Mouse (Mus musculus): ENCODE results near the gene Tfip11. TPM values are rescaled to one million over a fixed set of nuclear protein-coding genes. Genes with fewer than 3 reads are reported as not detected.
A peak's percentile ranks its signal among the peaks of the same experiment; 100 is the strongest.

The Tfip11 gene
- total and polyA plus RNA-seq, 3 experiments = 8.8 to 28.6 (median 23.8) TPM

DNA sequence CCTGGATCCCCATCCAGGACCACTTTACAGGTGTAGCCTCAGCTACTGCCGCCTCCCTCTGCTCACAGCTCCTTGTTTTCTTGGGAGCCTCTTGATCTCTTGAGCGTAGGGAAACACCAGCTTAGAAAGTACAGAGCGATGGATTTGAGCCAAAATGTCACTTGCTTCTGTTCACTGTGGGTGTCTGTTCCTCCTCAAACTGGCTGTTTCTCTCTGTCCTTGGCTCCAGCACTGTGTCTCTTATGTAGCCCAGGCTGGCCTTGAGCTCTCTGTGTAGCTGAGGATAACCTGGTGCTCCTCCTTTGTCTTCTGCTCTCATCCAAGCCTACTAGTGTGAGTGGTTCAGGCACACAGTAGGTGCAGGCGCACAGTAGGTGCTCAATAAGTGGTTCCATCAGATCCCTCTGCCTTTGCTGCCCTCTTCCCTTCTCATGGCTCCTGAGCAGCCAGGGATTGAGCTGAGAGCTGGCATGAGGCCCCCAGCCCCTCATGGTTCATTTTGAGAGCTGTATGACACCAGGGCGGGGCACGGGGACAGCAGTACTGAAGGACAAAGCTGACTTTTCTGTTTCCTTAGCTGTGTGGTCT lies 25.3 kb upstream of the Tfip11 start:
- TF ChIP-seq UBTF (IDR thresholded peaks at IDR 0.05; ENCODE audit: low read depth, low read length) (no peak), JUN (IDR thresholded peaks at IDR 0.05; ENCODE audit: insufficient read depth, low read depth, low read length) (no peak), ZKSCAN1 (IDR thresholded peaks at IDR 0.05; ENCODE audit: borderline replicate concordance, low read depth, low read length) (peak; percentile 97)
- dilution Hi-C loops (cut with MboI; ENCODE audit: extremely low pct_ligation_motif_present, extremely low pct_unique_long_range_greater_than_20kb, low sequenced_read_pairs) (no loop called here), in situ Hi-C loops (cut with MboI; ENCODE audit: low pct_ligation_motif_present, low pct_unique_long_range_greater_than_20kb, low sequenced_read_pairs) (no loop called here)
- no peak overlapping the region for H3K9ac ChIP-seq (ENCODE audit: insufficient read depth, low read depth)
- no peak overlapping the region for H3K4me2 ChIP-seq (ENCODE audit: insufficient read depth, low read depth, poor library complexity, severe bottlenecking)
- H3K27ac ChIP-seq (ENCODE audit: insufficient read depth, low read depth) = no peak overlapping the region
- no peaks in the 10 kb centered on the region for H3K79me2 ChIP-seq (replicated peaks; ENCODE audit: control insufficient read depth, extremely low read depth, insufficient read depth, poor library complexity, severe bottlenecking)
- DNase-seq (ENCODE audit: extremely low read depth) = no peak
- H3K27me3 ChIP-seq (replicated peaks) = no peaks in the 10 kb centered on the region
- H3K9me3 ChIP-seq (replicated peaks; ENCODE audit: low read length) = no peaks in the 10 kb centered on the region
- H3K4me1 ChIP-seq (ENCODE audit: control insufficient read depth in 1 of 2, insufficient read depth in 2 of 2) = peaks cover 0 to 19% of the 10 kb centered on the region in 2 experiments; a peak in 3 of 4 replicates
- H3K36me3 ChIP-seq (replicated peaks in 1 of 2; ENCODE audit: control insufficient read depth in 1 of 2, insufficient read depth in 1 of 2, low read length in 1 of 2) = peaks cover 0 to 44% of the 10 kb centered on the region in 2 experiments
- H3K4me3 ChIP-seq (replicated peaks in 1 of 3; ENCODE audit: low read depth in 2 of 3, low read length in 2 of 3, poor library complexity in 1 of 3) = no peak overlapping the region

DNA sequence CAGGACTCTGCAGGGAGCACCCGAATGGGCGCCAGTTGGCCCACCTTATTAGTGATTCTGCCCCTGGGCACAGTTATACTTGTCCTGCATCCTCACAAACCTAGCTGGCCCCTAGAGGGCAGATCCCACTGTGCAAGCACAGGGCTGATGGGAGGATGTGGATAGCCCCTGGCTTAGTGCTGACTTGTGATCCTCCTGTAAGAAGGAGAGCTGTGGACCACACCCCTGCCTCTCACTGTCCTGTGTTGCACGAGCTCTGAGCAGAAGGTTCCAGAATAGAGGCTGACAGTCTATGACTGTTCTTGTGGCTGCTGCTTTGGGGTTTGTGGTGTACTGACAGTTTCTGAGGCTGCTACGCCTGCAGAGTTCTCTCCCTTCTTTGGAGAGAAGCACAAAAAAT lies 24.5 kb upstream of the Tfip11 start:
- dilution Hi-C loops (cut with MboI; ENCODE audit: extremely low pct_ligation_motif_present, extremely low pct_unique_long_range_greater_than_20kb, low sequenced_read_pairs) (no loop called here), in situ Hi-C loops (cut with MboI; ENCODE audit: low pct_ligation_motif_present, low pct_unique_long_range_greater_than_20kb, low sequenced_read_pairs) (no loop called here)
- Histone ChIP-seq H3K4me1 (ENCODE audit: control insufficient read depth in 1 of 2, insufficient read depth in 2 of 2) (peaks cover 0 to 19% of the 10 kb centered on the region in 2 experiments; a peak in 3 of 4 replicates), H3K27ac (ENCODE audit: insufficient read depth, low read depth) (no peak overlapping the region), H3K4me3 (replicated peaks in 1 of 3; ENCODE audit: low read depth in 2 of 3, low read length in 2 of 3, poor library complexity in 1 of 3) (no peak overlapping the region), H3K9me3 (replicated peaks; ENCODE audit: low read length) (no peaks in the 10 kb centered on the region), H3K9ac (ENCODE audit: insufficient read depth, low read depth) (no peak overlapping the region), H3K27me3 (replicated peaks) (no peaks in the 10 kb centered on the region), H3K4me2 (ENCODE audit: insufficient read depth, low read depth, poor library complexity, severe bottlenecking) (no peak overlapping the region), H3K36me3 (replicated peaks in 1 of 2; ENCODE audit: control insufficient read depth in 1 of 2, insufficient read depth in 1 of 2, low read length in 1 of 2) (peaks cover 0 to 48% of the 10 kb centered on the region in 2 experiments), H3K79me2 (replicated peaks; ENCODE audit: control insufficient read depth, extremely low read depth, insufficient read depth, poor library complexity, severe bottlenecking) (no peaks in the 10 kb centered on the region)
- TF ChIP-seq JUN (IDR thresholded peaks at IDR 0.05; ENCODE audit: insufficient read depth, low read depth, low read length) = no peak
- TF ChIP-seq EP300 (IDR thresholded peaks at IDR 0.05; ENCODE audit: low read length) = no peak
- no peak for TF ChIP-seq MYC (IDR thresholded peaks at IDR 0.05; ENCODE audit: low read depth, low read length)
- no peak for TF ChIP-seq MAZ (IDR thresholded peaks at IDR 0.05; ENCODE audit: low read depth, low read length)
- no peak for TF ChIP-seq CHD2 (IDR thresholded peaks at IDR 0.05; ENCODE audit: low read length)
- TF ChIP-seq ZC3H11A (IDR thresholded peaks at IDR 0.05; ENCODE audit: low read depth, low read length) = no peak
- no peak for TF ChIP-seq MAX (IDR thresholded peaks at IDR 0.05; ENCODE audit: low read length)
- no peak for TF ChIP-seq HCFC1 (IDR thresholded peaks at IDR 0.05; ENCODE audit: low read depth, low read length)
- no peak for TF ChIP-seq IRF4 (IDR thresholded peaks at IDR 0.05; ENCODE audit: low read depth, low read length)
- no peak for DNase-seq (ENCODE audit: extremely low read depth)

DNA sequence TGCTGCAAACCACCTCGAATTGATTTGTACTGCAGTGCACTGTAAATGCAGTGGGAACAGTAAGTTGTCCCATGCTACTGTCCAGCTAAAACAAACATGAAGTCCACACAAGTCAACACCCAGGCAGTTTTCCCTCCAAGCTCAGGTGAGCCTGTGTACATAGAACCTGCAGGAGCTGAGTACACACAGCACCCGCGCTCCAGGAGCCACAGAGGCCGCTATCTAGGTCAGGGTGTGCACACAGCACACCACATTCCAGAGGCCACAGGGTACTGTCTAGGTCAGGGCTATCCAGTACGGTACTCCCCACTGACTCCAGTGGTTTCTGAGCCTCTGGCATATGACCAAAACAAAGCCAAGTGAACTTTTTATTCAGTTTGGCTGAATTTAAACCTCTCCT lies 23.8 kb upstream of the Tfip11 start:
- DNase-seq (ENCODE audit: extremely low read depth) = no peak
- in situ Hi-C loops (cut with MboI; ENCODE audit: low pct_ligation_motif_present, low pct_unique_long_range_greater_than_20kb, low sequenced_read_pairs) (no loop called here), dilution Hi-C loops (cut with MboI; ENCODE audit: extremely low pct_ligation_motif_present, extremely low pct_unique_long_range_greater_than_20kb, low sequenced_read_pairs) (no loop called here)
- H3K4me2 ChIP-seq (ENCODE audit: insufficient read depth, low read depth, poor library complexity, severe bottlenecking) = no peak overlapping the region
- H3K9me3 ChIP-seq (replicated peaks; ENCODE audit: low read length) = no peaks in the 10 kb centered on the region
- H3K4me3 ChIP-seq (replicated peaks in 1 of 3; ENCODE audit: low read depth in 2 of 3, low read length in 2 of 3, poor library complexity in 1 of 3) = no peak overlapping the region
- H3K4me1 ChIP-seq (ENCODE audit: control insufficient read depth in 1 of 2, insufficient read depth in 2 of 2) = peaks cover 0 to 19% of the 10 kb centered on the region in 2 experiments; a peak in 3 of 4 replicates
- H3K36me3 ChIP-seq (replicated peaks in 1 of 2; ENCODE audit: control insufficient read depth in 1 of 2, insufficient read depth in 1 of 2, low read length in 1 of 2) = peaks cover under 1 to 49% of the 10 kb centered on the region in 2 experiments
- TF ChIP-seq CTCF (conservative IDR thresholded peaks at IDR 0.05 in 1 of 2, IDR thresholded peaks at IDR 0.05 in 1 of 2; ENCODE audit: low read depth in 2 of 2, low read length in 2 of 2) = no peak
- no peak for TF ChIP-seq RAD21 (IDR thresholded peaks at IDR 0.05; ENCODE audit: low read depth, low read length)
- no peak for TF ChIP-seq TBP (conservative IDR thresholded peaks at IDR 0.05; ENCODE audit: low read depth, low read length)
- TF ChIP-seq POLR2AphosphoS2 (IDR thresholded peaks at IDR 0.05; ENCODE audit: low read depth, low read length) = no peak
- no peak for TF ChIP-seq USF2 (conservative IDR thresholded peaks at IDR 0.05; ENCODE audit: low read depth, low read length)
- TF ChIP-seq IRF4 (IDR thresholded peaks at IDR 0.05; ENCODE audit: low read depth, low read length) = no peak
- TF ChIP-seq MEF2A (IDR thresholded peaks at IDR 0.05; ENCODE audit: borderline replicate concordance, low read depth, low read length) = no peak
- TF ChIP-seq MXI1 (IDR thresholded peaks at IDR 0.05; ENCODE audit: low read depth, low read length) = no peak
- no peak for TF ChIP-seq NELFE (IDR thresholded peaks at IDR 0.05; ENCODE audit: low read depth, low read length)
- no peak for TF ChIP-seq USF1 (IDR thresholded peaks at IDR 0.05; ENCODE audit: low read depth, low read length)
- no peak for TF ChIP-seq JUN (IDR thresholded peaks at IDR 0.05; ENCODE audit: insufficient read depth, low read depth, low read length)
- no peak for TF ChIP-seq UBTF (IDR thresholded peaks at IDR 0.05; ENCODE audit: low read depth, low read length)
- no peak for TF ChIP-seq BHLHE40 (IDR thresholded peaks at IDR 0.05; ENCODE audit: low read depth, low read length)
- TF ChIP-seq ETS1 (conservative IDR thresholded peaks at IDR 0.05; ENCODE audit: low read depth, low read length) = no peak
- no peak for TF ChIP-seq MYC (IDR thresholded peaks at IDR 0.05; ENCODE audit: low read depth, low read length)
- no peak for TF ChIP-seq SMC3 (IDR thresholded peaks at IDR 0.05; ENCODE audit: low read depth, low read length)
- no peak for TF ChIP-seq KAT2A (IDR thresholded peaks at IDR 0.05; ENCODE audit: insufficient replicate concordance, low read length)
- TF ChIP-seq MAX (IDR thresholded peaks at IDR 0.05; ENCODE audit: low read length) = no peak
- TF ChIP-seq GABPA (IDR thresholded peaks at IDR 0.05; ENCODE audit: insufficient replicate concordance, low read depth, low read length) = no peak
- H3K27me3 ChIP-seq (replicated peaks) = no peaks in the 10 kb centered on the region
- H3K27ac ChIP-seq (ENCODE audit: insufficient read depth, low read depth) = no peak overlapping the region
- H3K9ac ChIP-seq (ENCODE audit: insufficient read depth, low read depth) = no peak overlapping the region
- no peaks in the 10 kb centered on the region for H3K79me2 ChIP-seq (replicated peaks; ENCODE audit: control insufficient read depth, extremely low read depth, insufficient read depth, poor library complexity, severe bottlenecking)

Data from CH12.LX (cell line).